Mouse (Mus musculus) embryonic facial prominence, embryonic 11.5 days (tissue): Measurements from ENCODE around the gene Numa1. TPM values are rescaled to one million over a fixed set of nuclear protein-coding genes. Genes with fewer than 3 reads are reported as not detected.
A peak's percentile ranks its signal among the peaks of the same experiment; 100 is the strongest.

ENCODE experiments used
- ATAC-seq: fragments of 200-750 bp; cut with Nextera tagmentation; replicated peaks from 2 replicates; pipeline ENCODE4 v1.8.0; 2017; ENCODE audit warnings: low read depth; ENCODE audit not compliant: insufficient number of reproducible peaks, low FRiP score, low TSS enrichment
- DNase-seq: peaks from one replicate; pipeline ENCODE4 v3.0.0-alpha.2; 2015; ENCODE audit warnings: low spot score
- H3K27ac ChIP-seq: fragments of 300-500 bp; sonication (generic); replicated peaks from 2 replicates; pipeline ENCODE4 v1.5.1; 2014; ENCODE audit warnings: mild to moderate bottlenecking, low read depth, low read length, control low read depth
- H3K27me3 ChIP-seq: fragments of 300-500 bp; sonication (generic); 2 replicates; pipeline ENCODE4 v1.6.1; 2014; ENCODE audit warnings: mild to moderate bottlenecking, low read length, moderate library complexity, mixed read lengths; ENCODE audit not compliant: control insufficient read depth, insufficient read depth
- H3K36me3 ChIP-seq: fragments of 300-500 bp; sonication (generic); replicated peaks from 2 replicates; pipeline ENCODE4 v1.6.1; 2014; ENCODE audit warnings: low read depth, mild to moderate bottlenecking, low read length, moderate library complexity, mixed read lengths; ENCODE audit not compliant: control insufficient read depth, insufficient read depth
- H3K4me1 ChIP-seq: fragments of 300-500 bp; sonication (generic); 2 replicates; pipeline ENCODE4 v1.6.1; 2014; ENCODE audit warnings: low read length, mixed read lengths; ENCODE audit not compliant: control insufficient read depth, insufficient read depth
- H3K4me2 ChIP-seq: fragments of 300-500 bp; sonication (generic); 2 replicates; pipeline ENCODE4 v1.6.1; 2014; ENCODE audit warnings: low read depth, mild to moderate bottlenecking, control low read depth, low read length, moderate library complexity
- H3K4me3 ChIP-seq: fragments of 300-500 bp; sonication (generic); 2 replicates; pipeline ENCODE4 v1.5.1; 2014; ENCODE audit warnings: low read depth, low read length, control low read depth
- H3K9ac ChIP-seq: fragments of 300-500 bp; sonication (generic); replicated peaks from 2 replicates; pipeline ENCODE4 v1.6.1; 2014; ENCODE audit warnings: mild to moderate bottlenecking, control low read depth, low read length
- H3K9me3 ChIP-seq: fragments of 300-500 bp; sonication (generic); replicated peaks from 2 replicates; pipeline ENCODE4 v1.6.1; 2016; ENCODE audit warnings: mild to moderate bottlenecking, low read length, inconsistent platforms, mixed read lengths; ENCODE audit not compliant: control insufficient read depth
- WGBS: fragments of 180-500 bp; shearing (Covaris S2); extraction: QIAGEN DNeasy Blood & Tissue Kit; methylation state at CpG from one replicate; pipeline ENCODE4 v1.1.7; 2014; 5-methylcytosine and 5-hydroxymethylcytosine counted together
- polyA plus RNA-seq: library from polyadenylated mRNA; unstranded; fragments of >200 nt; fragmentation: Nextera tagmentation; extraction: Ambion mirVana; gene quantifications from 2 replicates; pipeline ENCODE4 v1.2.1, GENCODE M21; 2014

The Numa1 gene
- polyA plus RNA-seq, 1 experiment from 2014 or later: 110 TPM

DNA sequence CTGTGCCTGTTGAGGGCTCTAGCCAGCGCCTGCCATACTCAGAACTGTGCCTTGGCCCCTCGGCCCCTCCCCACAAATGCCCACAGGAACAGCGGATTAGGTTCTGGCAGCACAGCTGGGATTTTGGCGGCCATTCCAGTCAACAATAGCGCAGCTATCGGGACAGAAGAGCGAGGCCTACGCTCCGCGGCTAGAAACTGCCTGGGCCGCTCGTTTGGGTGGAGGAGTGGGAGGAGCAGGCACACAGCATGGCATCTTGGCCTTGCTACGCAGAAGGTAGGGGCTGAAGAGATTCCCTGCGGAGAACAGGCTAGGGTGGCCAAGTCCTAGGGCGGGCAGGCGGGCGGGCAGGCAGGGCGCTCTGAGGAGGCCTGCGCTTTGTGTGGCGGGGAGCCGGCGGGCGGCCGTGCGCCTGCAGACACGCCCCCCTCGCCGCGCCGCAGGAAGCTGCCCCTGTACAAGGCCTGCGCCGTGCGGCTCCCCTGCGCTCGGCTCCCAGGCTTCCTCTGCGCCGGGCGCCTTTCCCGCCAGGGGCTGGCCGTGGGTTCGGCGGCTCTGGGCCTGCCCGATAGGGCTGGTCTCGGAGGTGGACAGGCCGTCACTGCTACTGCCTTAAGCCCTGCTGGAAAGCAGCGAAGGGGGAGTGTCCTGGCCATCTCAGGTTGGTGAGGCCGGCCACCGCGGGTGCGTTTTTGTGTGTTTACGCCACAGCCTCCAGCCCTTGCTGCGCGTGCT is 36.0 kb downstream of the Numa1 start:
- Histone ChIP-seq H3K27me3 (no peaks in the 10 kb centered on the region), H3K27ac (peak overlapping the region; percentile 99), H3K4me3 (peak overlapping the region; percentile 59), H3K9me3 (no peaks in the 10 kb centered on the region), H3K4me1 (no peaks in the 10 kb centered on the region; the same call in 1 of the 2 replicates), H3K4me2 (peak overlapping the region; percentile 72), H3K36me3 (no peaks in the 10 kb centered on the region), H3K9ac (peak overlapping the region; percentile 90)
- WGBS: under 1% methylated on average over 34 of the region's 53 CpGs
- peak; percentile 89 for DNase-seq
- ATAC-seq: peak; percentile 92

DNA sequence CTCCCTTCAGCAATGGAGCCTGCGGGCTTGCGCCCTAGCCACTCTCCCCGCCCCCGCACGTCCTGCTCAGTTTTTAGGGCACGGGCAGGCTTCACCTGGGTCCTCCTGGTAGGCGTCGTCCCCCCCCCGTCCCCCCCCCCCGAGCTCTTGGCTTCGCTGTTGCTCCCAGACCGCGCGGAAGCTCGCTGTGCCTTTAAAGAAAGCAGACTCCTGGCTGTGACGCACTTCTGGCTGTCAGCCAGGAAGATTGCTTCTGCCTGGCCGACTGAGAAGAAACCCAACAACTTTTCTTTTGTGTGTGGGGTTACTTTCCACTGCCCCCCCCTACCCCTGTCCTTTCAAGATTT is 36.5 kb downstream of the Numa1 start:
- Histone ChIP-seq H3K9me3 (no peaks in the 10 kb centered on the region), H3K27ac (peak overlapping the region; percentile 99), H3K36me3 (no peaks in the 10 kb centered on the region), H3K4me3 (peak overlapping the region; percentile 59), H3K9ac (peak overlapping the region; percentile 90), H3K4me2 (peak overlapping the region; percentile 72), H3K27me3 (no peaks in the 10 kb centered on the region), H3K4me1 (no peaks in the 10 kb centered on the region; the same call in 1 of the 2 replicates)
- DNase-seq (peak; percentile 92), ATAC-seq (peak; percentile 66)
- WGBS: 0% methylated on average over 14 of the region's 17 CpGs

DNA sequence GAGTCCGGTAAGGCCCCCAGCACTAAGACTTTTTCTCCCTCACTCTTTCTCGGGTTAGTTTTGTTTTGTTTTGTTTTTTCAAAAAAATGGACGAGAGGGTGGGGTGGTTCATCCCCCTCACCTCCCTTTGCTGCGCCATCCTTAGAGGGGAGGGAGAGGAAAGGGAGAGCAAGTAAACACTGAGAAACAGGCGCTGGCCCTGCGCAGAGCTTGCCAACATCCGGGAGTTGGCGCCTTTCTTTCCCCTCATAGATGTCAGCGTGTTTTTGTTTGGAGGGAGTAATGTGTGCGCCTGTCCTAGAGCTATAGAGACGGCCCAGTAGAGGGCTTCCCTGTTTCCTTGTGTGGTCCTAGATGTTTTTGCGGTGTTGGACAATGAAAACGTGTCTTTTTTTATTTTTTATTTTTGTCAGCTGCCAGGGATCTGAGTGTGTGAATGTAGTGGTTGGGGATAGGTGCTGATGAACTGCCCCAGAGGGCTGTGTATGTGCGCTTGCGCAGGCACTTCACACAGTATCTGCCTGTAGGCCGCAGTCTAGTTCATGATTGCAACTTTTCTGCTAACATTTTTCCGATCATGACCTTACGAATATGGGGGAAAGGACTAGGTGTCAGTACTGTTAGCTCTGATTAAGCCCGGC is 37.0 kb downstream of the Numa1 start:
- DNase-seq: peak; percentile 76
- Histone ChIP-seq H3K9ac (peak overlapping the region; percentile 90), H3K4me1 (no peaks in the 10 kb centered on the region; the same call in 1 of the 2 replicates), H3K9me3 (no peaks in the 10 kb centered on the region), H3K4me2 (peak overlapping the region; percentile 72), H3K27ac (peak overlapping the region; percentile 99), H3K4me3 (peak overlapping the region; percentile 59), H3K36me3 (no peaks in the 10 kb centered on the region), H3K27me3 (no peaks in the 10 kb centered on the region)
- ATAC-seq: peak; percentile 41
- 5% methylated on average over 19 of the region's 19 CpGs for WGBS

DNA sequence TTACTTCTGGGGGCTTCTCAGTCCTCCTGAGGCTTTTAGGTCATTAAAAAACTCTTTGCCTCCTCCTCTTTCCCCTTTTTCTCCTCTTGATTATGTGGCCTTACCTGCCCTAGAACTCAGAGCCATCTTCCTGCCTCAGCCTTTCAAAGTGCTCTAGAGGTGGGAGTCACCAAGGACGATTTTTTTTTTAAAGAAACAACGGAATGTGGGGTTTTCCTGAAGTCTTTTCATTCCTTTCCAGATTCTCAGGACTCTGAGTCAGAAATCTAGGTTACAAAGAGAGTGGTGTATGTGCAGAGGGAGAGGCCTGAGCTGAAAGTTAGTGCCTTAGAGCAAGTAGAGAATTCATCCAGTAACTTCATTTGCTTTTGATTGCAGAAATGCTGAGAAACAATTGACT is 37.8 kb downstream of the Numa1 start:
- H3K9me3 ChIP-seq: no peaks in the 10 kb centered on the region
- no peaks in the 10 kb centered on the region for H3K27me3 ChIP-seq
- 46% methylated on average over 2 of the region's 2 CpGs for WGBS
- no peak for DNase-seq
- H3K36me3 ChIP-seq: no peaks in the 10 kb centered on the region
- H3K4me1 ChIP-seq: no peaks in the 10 kb centered on the region; the same call in 1 of the 2 replicates
- peak overlapping the region; percentile 72 for H3K4me2 ChIP-seq
- peak overlapping the region; percentile 99 for H3K27ac ChIP-seq
- H3K9ac ChIP-seq: peak overlapping the region; percentile 90
- no peak for ATAC-seq
- peak overlapping the region; percentile 59 for H3K4me3 ChIP-seq

DNA sequence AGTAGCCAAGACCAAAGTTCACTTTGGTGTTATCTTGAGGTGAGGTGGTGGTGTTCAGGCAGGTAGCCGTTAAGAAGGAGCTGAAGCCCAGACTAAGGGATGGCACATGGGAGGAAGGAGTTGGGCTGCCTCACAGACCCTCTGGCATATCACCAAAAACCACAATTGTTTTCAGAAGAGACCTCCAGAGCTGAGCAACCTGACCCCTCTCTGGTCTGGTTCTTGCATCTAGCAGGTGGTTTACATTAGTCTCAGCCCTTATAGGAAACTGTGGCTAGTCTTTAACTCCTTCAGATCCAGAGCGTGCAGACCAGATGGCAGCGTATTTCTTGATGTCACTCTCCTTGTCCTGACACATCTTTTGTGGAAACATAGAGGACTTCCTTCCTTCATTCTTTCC is 39.8 kb downstream of the Numa1 start:
- Histone ChIP-seq H3K4me2 (peak overlapping the region; percentile 1; the same call in 1 of the 2 replicates), H3K4me3 (no peak overlapping the region), H3K4me1 (no peaks in the 10 kb centered on the region; the same call in 1 of the 2 replicates), H3K27ac (peak overlapping the region; percentile 11; the same call in 1 of the 2 replicates), H3K27me3 (no peaks in the 10 kb centered on the region), H3K36me3 (no peaks in the 10 kb centered on the region), H3K9ac (no peak overlapping the region), H3K9me3 (no peaks in the 10 kb centered on the region)
- ATAC-seq (0 out of 2 replicates have a peak, but pooled peaks have one; percentile 11), DNase-seq (peak; percentile 89)
- 31% methylated on average over 3 of the region's 3 CpGs for WGBS

DNA sequence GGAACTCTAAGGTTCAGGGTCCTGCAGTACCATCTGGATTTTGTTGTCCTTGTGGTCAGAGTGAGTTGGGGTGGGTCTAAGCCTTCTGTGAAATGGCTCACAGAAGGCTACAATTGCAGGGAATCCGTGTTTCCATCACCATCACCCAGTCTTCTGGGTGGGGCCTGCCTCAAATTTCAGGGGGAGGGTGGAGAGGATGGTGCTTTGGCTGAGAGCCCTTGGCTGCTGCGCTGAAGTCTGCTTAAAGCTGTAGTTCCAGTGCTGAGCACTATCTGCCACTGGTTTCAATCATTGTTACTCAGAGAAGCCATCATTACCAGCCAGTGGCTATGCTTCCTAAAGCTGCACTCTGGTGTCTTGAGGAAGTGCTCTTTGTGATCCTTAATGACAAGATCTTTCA is 40.6 kb downstream of the Numa1 start:
- peak; percentile 42 for DNase-seq
- Histone ChIP-seq H3K27ac (no peak overlapping the region), H3K27me3 (no peaks in the 10 kb centered on the region), H3K9me3 (no peaks in the 10 kb centered on the region), H3K4me1 (no peaks in the 10 kb centered on the region; the same call in 1 of the 2 replicates), H3K4me3 (no peak overlapping the region), H3K4me2 (no peak overlapping the region), H3K9ac (no peak overlapping the region), H3K36me3 (no peaks in the 10 kb centered on the region)
- no peak for ATAC-seq
- WGBS: 25% methylated on average over 2 of the region's 2 CpGs

DNA sequence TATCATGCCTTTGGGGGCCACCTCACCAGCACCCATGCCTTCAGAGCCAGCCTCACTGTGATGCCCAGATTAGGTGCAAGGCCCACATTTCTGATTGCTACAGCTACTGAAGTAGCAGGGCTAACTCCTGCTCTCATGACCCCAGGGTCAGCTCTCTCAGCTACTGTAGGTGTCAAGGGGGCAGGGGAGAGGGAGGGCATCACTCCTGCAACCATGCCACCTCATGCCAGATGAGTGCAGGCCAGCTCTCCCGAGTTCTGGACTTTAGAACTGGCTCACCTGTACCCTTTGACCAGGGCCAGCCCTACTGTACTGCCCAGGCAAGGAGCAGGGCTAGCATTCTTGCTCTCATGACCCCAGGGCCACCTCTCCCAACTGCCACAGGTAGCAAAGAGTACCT is 48.8 kb downstream of the Numa1 start:
- H3K36me3 ChIP-seq: no peaks in the 10 kb centered on the region; the same call in 1 of the 2 replicates
- H3K4me1 ChIP-seq: no peaks in the 10 kb centered on the region
- DNase-seq (no peak), ATAC-seq (peak; percentile 44; the same call in 1 of the 2 replicates)
- no peak overlapping the region for H3K9ac ChIP-seq
- 83% methylated on average over 1 of the region's 1 CpGs for WGBS
- no peak overlapping the region for H3K27ac ChIP-seq
- H3K4me2 ChIP-seq: no peak overlapping the region
- no peaks in the 10 kb centered on the region for H3K27me3 ChIP-seq
- no peak overlapping the region for H3K4me3 ChIP-seq
- no peaks in the 10 kb centered on the region for H3K9me3 ChIP-seq

DNA sequence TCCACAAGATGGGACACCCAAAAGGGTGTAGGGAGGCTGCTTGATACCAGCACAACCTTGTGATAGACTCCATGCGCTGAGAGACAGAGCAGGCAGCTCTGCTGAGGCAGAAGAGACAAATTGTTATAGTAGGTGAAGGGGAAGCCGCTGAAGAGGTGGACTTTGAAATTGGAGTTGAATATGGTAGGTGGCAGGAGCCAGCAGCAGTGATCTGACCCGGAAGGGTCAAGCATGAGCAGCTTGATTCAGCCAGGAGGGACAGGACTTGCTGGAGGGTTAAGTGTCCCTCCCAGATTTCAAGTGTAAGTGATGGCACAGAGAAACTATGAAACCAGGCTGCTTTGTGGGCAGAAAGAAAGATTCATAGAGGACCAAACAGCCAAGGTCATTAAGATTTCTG is 51.2 kb downstream of the Numa1 start:
- Histone ChIP-seq H3K27ac (no peak overlapping the region), H3K4me2 (no peak overlapping the region), H3K9me3 (no peaks in the 10 kb centered on the region), H3K4me3 (no peak overlapping the region), H3K4me1 (no peaks in the 10 kb centered on the region), H3K9ac (no peak overlapping the region), H3K27me3 (no peaks in the 10 kb centered on the region), H3K36me3 (peaks cover 3% of the 10 kb centered on the region)
- ATAC-seq (no peak), DNase-seq (no peak)
- WGBS: 89% methylated on average over 3 of the region's 3 CpGs
